Mouse (Mus musculus) forebrain, embryonic 10.5 days (tissue): ENCODE results near the gene Rpsa. TPM values are rescaled to one million over a fixed set of nuclear protein-coding genes. Genes with fewer than 3 reads are reported as not detected.
A peak's percentile ranks its signal among the peaks of the same experiment; 100 is the strongest.

Source experiments
- DNase-seq: peaks from one replicate; pipeline ENCODE4 v3.0.0-alpha.2; 2017; ENCODE audit warnings: low spot score; ENCODE audit errors: extremely low spot score
- H3K27ac ChIP-seq: fragments of 300-500 bp; sonication (generic); 2 replicates; pipeline ENCODE4 v1.5.1; 2016; ENCODE audit warnings: mild to moderate bottlenecking
- H3K27me3 ChIP-seq: fragments of 300-500 bp; sonication (generic); 2 replicates; pipeline ENCODE4 v1.6.1; 2016; ENCODE audit warnings: mild to moderate bottlenecking; ENCODE audit not compliant: poor library complexity, severe bottlenecking
- H3K36me3 ChIP-seq: fragments of 300-500 bp; sonication (generic); replicated peaks from 2 replicates; pipeline ENCODE4 v1.6.1; 2016; ENCODE audit warnings: mild to moderate bottlenecking, moderate library complexity
- H3K4me1 ChIP-seq: fragments of 300-500 bp; sonication (generic); 2 replicates; pipeline ENCODE4 v1.6.1; 2016
- H3K4me3 ChIP-seq: fragments of 300-500 bp; sonication (generic); 2 replicates; pipeline ENCODE4 v1.5.1; 2016; ENCODE audit warnings: mild to moderate bottlenecking, moderate library complexity
- H3K9me3 ChIP-seq: fragments of 300-500 bp; sonication (generic); 2 replicates; pipeline ENCODE4 v1.6.1; 2016; ENCODE audit warnings: mild to moderate bottlenecking, moderate library complexity
- WGBS: fragments of 180-500 bp; shearing (Covaris S2); methylation state at CpG from one replicate; pipeline ENCODE4 v1.1.7; 2016; 5-methylcytosine and 5-hydroxymethylcytosine counted together
- polyA plus RNA-seq: library from polyadenylated mRNA; unstranded; fragments of >200 nt; fragmentation: Nextera tagmentation; extraction: Ambion mirVana; gene quantifications from 2 replicates; pipeline ENCODE4 v1.2.1, GENCODE M21; 2016

Gene Rpsa
- polyA plus RNA-seq, 1 experiment from 2014 or later, result 1,616 TPM

DNA sequence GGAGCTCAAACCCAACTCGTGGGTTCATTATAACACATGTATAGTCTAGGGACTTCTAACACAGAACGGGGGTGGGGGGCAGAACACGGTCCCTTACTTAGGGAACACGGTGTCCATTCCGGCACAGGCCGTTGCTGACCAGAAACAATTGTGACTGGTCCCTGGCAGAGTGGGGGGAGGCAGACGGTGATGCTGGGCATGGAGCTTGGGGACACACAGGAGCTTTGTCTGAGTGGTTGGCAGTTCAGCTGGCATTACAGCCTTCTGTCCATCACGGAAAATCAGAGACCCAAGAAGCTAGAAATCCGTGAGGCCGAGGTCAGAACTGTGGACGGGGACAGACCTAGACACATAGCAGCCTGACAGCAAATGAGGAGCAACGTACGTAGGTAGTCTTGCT, 17.0 kb downstream of the Rpsa start:
- 87% methylated on average over 13 of the region's 13 CpGs for WGBS
- H3K27ac ChIP-seq, result no peak overlapping the region
- H3K4me1 ChIP-seq, result peaks cover 7% of the 10 kb centered on the region
- H3K36me3 ChIP-seq, result no peaks in the 10 kb centered on the region
- 0 out of 2 replicates have a peak, but pooled peaks cover 5% of the 10 kb centered on the region for H3K27me3 ChIP-seq
- no peak for DNase-seq
- no peak overlapping the region for H3K4me3 ChIP-seq
- no peaks in the 10 kb centered on the region for H3K9me3 ChIP-seq

DNA sequence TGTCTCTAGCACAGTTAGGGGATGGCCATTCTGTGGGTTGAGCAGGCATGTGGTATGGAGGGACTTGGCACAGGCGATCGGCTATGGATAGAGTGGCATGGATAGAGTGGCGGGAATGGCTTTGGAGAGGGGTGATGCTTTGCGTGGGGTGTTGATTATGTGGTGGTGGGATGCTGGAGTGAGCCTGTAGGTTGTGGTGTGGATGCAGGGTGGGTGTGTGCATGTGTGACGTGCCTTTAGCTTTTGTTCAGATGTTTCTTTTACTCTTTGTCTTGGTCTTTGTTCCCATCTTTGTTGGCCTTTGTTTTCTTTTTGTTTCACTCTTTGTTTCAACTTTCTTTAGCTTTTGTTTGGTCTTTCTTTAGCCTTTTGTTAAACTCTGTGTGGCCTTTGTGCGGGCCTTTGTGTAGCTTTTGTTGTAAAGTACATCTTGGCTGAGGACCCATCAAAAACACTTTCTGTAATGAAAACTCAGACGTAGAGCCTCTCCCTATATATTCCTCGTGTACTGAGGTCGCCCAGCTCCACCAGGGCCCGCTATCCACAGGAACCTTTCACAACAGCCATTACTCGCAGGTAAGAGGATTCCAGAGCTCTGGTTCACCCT, 21.8 kb downstream of the Rpsa start, which contains the start of gene Mobp:
Mobp (plus strand) TSS at position 486 of the 607 bp plus-strand sequence.
- DNase-seq, result no peak
- peaks cover 14% of the 10 kb centered on the region for H3K4me1 ChIP-seq
- no peaks in the 10 kb centered on the region for H3K36me3 ChIP-seq
- peak within 1 kb of the TSS; percentile 72 for H3K27ac ChIP-seq
- H3K4me3 ChIP-seq, result no peak within 1 kb of the TSS
- H3K9me3 ChIP-seq, result no peaks in the 10 kb centered on the region
- 48% methylated on average over 11 of the region's 11 CpGs for whole genome bisulfite sequencing
- H3K27me3 ChIP-seq, result no peaks in the 10 kb centered on the region

DNA sequence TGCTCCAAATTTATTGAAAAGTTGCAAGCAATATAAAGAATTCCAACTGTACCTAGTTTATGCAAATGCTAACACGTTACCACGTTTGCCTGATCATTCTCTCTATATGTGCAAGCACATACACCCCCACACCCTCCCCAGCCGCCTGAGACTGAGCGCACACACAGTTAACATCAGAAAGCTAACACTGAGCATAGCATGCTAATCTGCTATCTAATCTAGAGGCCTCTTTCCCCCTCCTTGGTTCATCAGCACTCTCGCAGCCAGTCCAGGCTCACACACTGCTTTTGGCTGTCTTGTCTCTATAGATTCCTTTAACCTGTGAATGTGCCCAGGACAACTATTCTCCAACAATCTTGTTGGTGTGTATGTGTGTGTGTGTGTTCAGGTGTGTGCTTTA, 23.7 kb downstream of the Rpsa start:
- 80% methylated on average over 5 of the region's 5 CpGs for WGBS
- H3K27ac ChIP-seq, result no peak overlapping the region

DNA sequence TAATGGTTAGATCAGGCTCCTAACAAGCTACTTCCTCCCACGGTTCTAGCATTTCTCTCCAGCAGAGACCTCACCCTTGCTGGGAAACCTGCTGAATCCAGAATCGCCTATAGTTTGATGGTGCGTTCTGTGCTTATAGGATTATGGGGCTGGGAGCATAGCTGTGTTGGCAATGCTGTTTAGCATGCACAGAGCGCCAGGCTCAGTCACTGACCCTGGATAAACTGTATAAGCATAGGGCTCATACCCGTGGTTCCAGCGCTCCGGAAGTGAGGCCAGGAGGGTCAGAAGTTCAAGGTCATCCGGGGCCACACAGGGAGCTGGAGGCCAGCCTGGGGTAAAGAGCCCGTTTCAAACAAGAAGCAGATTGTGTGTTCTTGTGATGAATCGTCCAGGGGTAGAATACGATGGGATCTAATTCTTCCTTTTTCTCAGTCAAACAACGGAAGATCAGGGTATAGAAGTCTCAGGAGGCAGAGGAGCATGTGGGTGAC, 24.5 kb downstream of the Rpsa start:
- Histone ChIP-seq H3K27me3 (no peaks in the 10 kb centered on the region; the same call in 1 of the 2 replicates), H3K4me3 (no peak overlapping the region), H3K4me1 (peaks cover 14% of the 10 kb centered on the region), H3K36me3 (no peaks in the 10 kb centered on the region), H3K27ac (no peak overlapping the region), H3K9me3 (no peaks in the 10 kb centered on the region)
- 82% methylated on average over 12 of the region's 12 CpGs for WGBS
- no peak for DNase-seq

More for the DNA sequence above, 23.7 kb downstream of the Rpsa start:
- H3K9me3 ChIP-seq, result no peaks in the 10 kb centered on the region
- DNase-seq, result no peak
- H3K4me3 ChIP-seq, result no peak overlapping the region
- peaks cover 14% of the 10 kb centered on the region for H3K4me1 ChIP-seq
- H3K36me3 ChIP-seq, result no peaks in the 10 kb centered on the region
- no peaks in the 10 kb centered on the region; the same call in 1 of the 2 replicates for H3K27me3 ChIP-seq

DNA sequence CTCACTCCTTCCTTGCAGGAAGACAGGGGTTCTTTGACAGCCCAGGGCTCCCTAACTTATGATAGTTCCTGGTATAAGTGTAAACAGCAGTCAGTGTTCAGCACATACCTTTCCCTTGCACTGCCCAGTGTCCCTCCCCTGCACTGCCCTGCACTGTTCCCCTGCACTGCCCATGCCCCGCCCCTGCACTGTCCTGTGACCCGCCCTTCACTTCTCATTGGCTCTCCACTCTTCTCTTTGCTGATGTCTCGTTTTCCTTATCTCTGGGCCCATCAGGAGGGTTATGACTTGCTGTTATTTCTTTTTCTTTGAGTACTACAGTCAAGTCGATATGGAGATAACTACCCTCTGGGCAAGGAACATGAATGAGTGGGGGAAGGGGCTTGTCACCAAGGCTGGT, 30.6 kb downstream of the Rpsa start:
- WGBS, result 47% methylated on average over 4 of the region's 4 CpGs
- Histone ChIP-seq H3K9me3 (no peaks in the 10 kb centered on the region), H3K27me3 (no peaks in the 10 kb centered on the region; the same call in 1 of the 2 replicates), H3K27ac (no peak overlapping the region), H3K4me1 (peaks cover 12% of the 10 kb centered on the region), H3K4me3 (no peak overlapping the region), H3K36me3 (no peaks in the 10 kb centered on the region)
- no peak for DNase-seq

DNA sequence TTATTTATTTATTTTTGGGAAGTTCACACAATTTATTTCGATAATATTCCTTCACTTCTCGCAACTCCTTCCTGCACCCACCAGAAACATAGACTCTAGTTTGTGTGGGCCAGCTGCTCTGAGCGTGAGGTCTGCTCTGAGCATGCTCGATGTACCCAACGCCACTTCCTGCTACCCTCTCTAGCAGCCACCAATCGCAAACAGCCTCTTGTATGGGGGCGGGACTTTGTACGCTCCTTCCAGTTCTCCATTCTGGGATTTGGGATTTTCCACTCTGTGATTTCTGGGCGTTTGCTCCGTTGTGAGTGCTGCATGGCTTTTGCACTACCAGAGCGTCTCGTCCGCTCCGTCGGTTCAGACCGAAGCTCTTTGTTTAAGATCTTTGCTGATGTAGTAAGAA, 36.4 kb downstream of the Rpsa start:
- WGBS, result 86% methylated on average over 16 of the region's 16 CpGs
- Histone ChIP-seq H3K9me3 (no peaks in the 10 kb centered on the region), H3K36me3 (no peaks in the 10 kb centered on the region), H3K27me3 (peaks cover 6% of the 10 kb centered on the region; the same call in 1 of the 2 replicates), H3K4me1 (no peaks in the 10 kb centered on the region), H3K27ac (no peak overlapping the region), H3K4me3 (no peak overlapping the region)
- DNase-seq, result no peak

DNA sequence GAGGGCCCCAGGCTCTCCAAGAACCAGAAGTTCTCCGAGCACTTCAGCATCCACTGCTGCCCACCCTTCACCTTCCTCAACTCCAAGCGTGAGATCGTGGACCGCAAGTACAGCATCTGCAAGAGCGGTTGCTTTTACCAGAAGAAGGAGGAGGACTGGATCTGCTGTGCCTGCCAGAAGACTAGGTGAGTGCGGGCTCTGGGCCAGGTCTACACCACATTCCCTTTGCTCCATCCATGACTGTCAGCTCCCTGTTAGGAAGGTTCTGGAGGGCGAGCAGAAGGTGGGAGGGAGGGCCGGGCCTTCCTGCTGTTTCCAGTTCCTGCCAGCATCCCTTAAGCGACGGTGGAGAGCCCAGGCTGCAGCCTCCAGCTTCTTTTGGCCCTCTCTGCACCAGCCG, 40.3 kb downstream of the Rpsa start:
- WGBS, result 71% methylated on average over 11 of the region's 11 CpGs

DNA sequence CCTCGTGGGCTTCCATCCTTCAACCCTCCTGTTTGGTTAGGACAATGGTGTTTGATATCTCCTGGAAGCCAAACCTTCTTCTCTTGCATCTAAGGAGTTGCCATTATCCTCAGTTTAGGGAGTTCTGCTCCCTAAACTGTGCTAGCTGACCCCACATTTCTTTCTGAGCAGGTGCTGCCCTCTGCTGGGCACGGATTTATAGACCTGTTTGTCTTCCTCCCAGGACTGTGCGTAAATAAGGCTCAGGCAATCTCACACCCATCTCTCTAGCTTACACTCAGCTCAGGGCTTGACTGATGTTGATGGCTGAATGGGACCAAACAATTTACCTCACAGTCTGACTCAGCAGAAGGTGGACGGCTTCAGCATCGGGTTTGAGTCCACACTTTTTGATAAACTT, 43.8 kb downstream of the Rpsa start:
- H3K4me3 ChIP-seq, result no peak overlapping the region
- H3K27ac ChIP-seq, result no peak overlapping the region
- peaks cover 18% of the 10 kb centered on the region for H3K9me3 ChIP-seq
- peaks cover 6% of the 10 kb centered on the region; the same call in 1 of the 2 replicates for H3K27me3 ChIP-seq
- WGBS, result 44% methylated on average over 5 of the region's 5 CpGs
- peak; percentile 53 for DNase-seq
- H3K4me1 ChIP-seq, result no peaks in the 10 kb centered on the region
- no peaks in the 10 kb centered on the region for H3K36me3 ChIP-seq

More for the DNA sequence above, 40.3 kb downstream of the Rpsa start:
- DNase-seq, result no peak
- Histone ChIP-seq H3K27me3 (peaks cover 6% of the 10 kb centered on the region; the same call in 1 of the 2 replicates), H3K4me3 (no peak overlapping the region), H3K36me3 (no peaks in the 10 kb centered on the region), H3K9me3 (peaks cover 11% of the 10 kb centered on the region), H3K27ac (no peak overlapping the region), H3K4me1 (no peaks in the 10 kb centered on the region)

DNA sequence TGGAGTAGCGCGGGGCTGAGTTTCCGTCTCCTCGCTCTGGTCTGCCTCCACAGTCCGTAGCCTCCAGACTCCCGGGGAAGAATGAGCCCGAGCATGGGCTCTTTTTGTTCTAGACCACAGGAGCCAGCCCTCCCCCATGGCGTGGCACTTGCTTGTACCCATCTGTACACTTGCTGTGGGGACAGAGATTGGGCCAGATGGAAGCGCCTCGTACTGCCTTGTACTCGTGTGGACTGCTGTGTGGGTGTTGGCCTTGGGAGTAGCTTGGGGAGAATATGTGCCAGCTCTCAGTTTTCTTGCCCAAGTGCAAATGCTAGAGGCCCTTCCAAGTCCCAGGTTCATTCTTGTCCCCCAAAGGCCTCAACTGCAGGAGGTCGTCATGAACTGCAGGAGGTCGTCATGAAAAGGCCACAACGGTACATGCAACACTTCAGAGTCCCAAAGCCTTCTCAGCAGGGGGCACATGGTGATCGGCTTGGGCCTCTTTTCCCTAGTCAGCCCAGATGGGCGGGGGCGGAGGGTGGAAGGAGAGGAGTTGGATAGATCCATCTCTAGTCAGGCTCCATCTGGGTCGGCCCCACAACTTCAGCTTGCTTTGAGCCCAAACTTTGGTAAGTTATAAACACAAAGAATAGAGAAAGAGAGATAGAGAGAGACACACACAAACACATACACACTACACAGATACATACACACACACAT, 47.1 kb downstream of the Rpsa start:
- Histone ChIP-seq H3K9me3 (peaks cover 18% of the 10 kb centered on the region), H3K27ac (no peak overlapping the region), H3K4me1 (no peaks in the 10 kb centered on the region), H3K4me3 (no peak overlapping the region), H3K36me3 (no peaks in the 10 kb centered on the region), H3K27me3 (no peaks in the 10 kb centered on the region)
- DNase-seq, result no peak
- 93% methylated on average over 18 of the region's 18 CpGs for WGBS

DNA sequence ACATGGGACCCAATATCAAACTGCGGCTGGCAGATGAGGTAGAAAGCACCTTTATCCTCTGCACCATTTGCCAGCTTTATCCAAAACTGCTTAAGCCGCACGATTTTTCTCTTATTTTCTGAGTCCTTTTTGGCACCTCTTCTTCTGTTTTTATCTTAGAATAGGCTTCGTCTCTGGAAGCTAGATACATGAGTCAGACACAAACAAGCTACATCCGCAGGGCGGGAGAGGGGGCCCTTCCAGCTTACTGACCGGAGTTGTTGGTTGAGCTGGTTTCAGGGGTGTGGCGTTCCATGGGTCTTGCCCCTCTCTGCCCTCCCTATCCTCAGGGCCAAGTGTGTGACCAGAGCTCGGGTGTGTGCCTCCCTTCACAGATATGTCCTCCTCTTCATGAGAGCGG, 51.3 kb downstream of the Rpsa start:
- no peak for DNase-seq
- 90% methylated on average over 10 of the region's 10 CpGs for WGBS
- no peak overlapping the region for H3K27ac ChIP-seq

More for the DNA sequence above, 51.3 kb downstream of the Rpsa start:
- H3K27me3 ChIP-seq, result no peaks in the 10 kb centered on the region
- no peaks in the 10 kb centered on the region for H3K36me3 ChIP-seq
- no peaks in the 10 kb centered on the region for H3K4me1 ChIP-seq
- no peaks in the 10 kb centered on the region for H3K9me3 ChIP-seq
- H3K4me3 ChIP-seq, result no peak overlapping the region

Other genes with a start within 250 kb of the Rpsa start
- 71.6 and 74.4 TPM in 2 replicates for gene Wdr48, start 232.8 kb upstream of the Rpsa start, polyA plus RNA-seq
- 29.9 and 30.4 TPM in 2 replicates for gene Gorasp1, start 190.1 kb upstream of the Rpsa start, polyA plus RNA-seq
- 0.31 and 0.42 TPM in 2 replicates for gene Ttc21a, start 190.1 kb upstream of the Rpsa start, polyA plus RNA-seq
- 3.3 and 4.2 TPM in 2 replicates for gene Csrnp1, start 143.0 kb upstream of the Rpsa start, polyA plus RNA-seq
- gene Xirp1, start 104.1 kb upstream of the Rpsa start, polyA plus RNA-seq, result not detected in 2 replicates
- gene Cx3cr1, start 57.8 kb upstream of the Rpsa start, polyA plus RNA-seq, result 4.7 and 4.8 TPM in 2 replicates
- gene Ccr8, start 35.6 kb upstream of the Rpsa start, polyA plus RNA-seq, result not detected in 2 replicates
- gene Slc25a38, start 17.3 kb upstream of the Rpsa start, polyA plus RNA-seq, result 40.8 and 44.3 TPM in 2 replicates
- 1.7 and 1.9 TPM in 2 replicates for gene Mobp, start 22.0 kb downstream of the Rpsa start, polyA plus RNA-seq
- 0.09 and 0.29 TPM in 2 replicates for gene Myrip, start 173.8 kb downstream of the Rpsa start, polyA plus RNA-seq